Mouse (Mus musculus) heart, embryonic 11.5 days (tissue): ENCODE measurements around the gene Ccn5. TPM values are rescaled to one million over a fixed set of nuclear protein-coding genes. Genes with fewer than 3 reads are reported as not detected.

Source experiments
- ATAC-seq: fragments of 200-750 bp; cut with Nextera tagmentation; replicated peaks from 2 replicates; pipeline ENCODE4 v1.8.0; 2017; ENCODE audit warnings: moderate library complexity; ENCODE audit not compliant: insufficient number of reproducible peaks, low FRiP score, low TSS enrichment
- H3K27ac ChIP-seq: fragments of 300-500 bp; sonication (generic); 2 replicates; pipeline ENCODE4 v1.5.1; 2014; ENCODE audit warnings: mild to moderate bottlenecking, low read depth, low read length
- H3K27me3 ChIP-seq: fragments of 300-500 bp; sonication (generic); 2 replicates; pipeline ENCODE4 v1.6.1; 2014; ENCODE audit warnings: mild to moderate bottlenecking, low read length, mixed read lengths; ENCODE audit not compliant: control insufficient read depth, insufficient read depth
- H3K36me3 ChIP-seq: fragments of 300-500 bp; sonication (generic); 2 replicates; pipeline ENCODE4 v1.6.1; 2014; ENCODE audit warnings: mild to moderate bottlenecking, low read length, moderate library complexity, mixed read lengths; ENCODE audit not compliant: control insufficient read depth, insufficient read depth
- H3K4me1 ChIP-seq: fragments of 300-500 bp; sonication (generic); 2 replicates; pipeline ENCODE4 v1.6.1; 2014; ENCODE audit warnings: low read length; ENCODE audit not compliant: control insufficient read depth, insufficient read depth
- H3K4me2 ChIP-seq: fragments of 300-500 bp; sonication (generic); 2 replicates; pipeline ENCODE4 v1.6.1; 2014; ENCODE audit warnings: mild to moderate bottlenecking, moderate library complexity
- H3K4me3 ChIP-seq: fragments of 300-500 bp; sonication (generic); 2 replicates; pipeline ENCODE4 v1.5.1; 2014; ENCODE audit warnings: low read depth, low read length
- H3K9ac ChIP-seq: fragments of 300-500 bp; sonication (generic); 2 replicates; pipeline ENCODE4 v1.6.1; 2014; ENCODE audit warnings: mild to moderate bottlenecking, low read depth, low read length, moderate library complexity
- H3K9me3 ChIP-seq: fragments of 300-500 bp; sonication (generic); replicated peaks from 2 replicates; pipeline ENCODE4 v1.6.1; 2016; ENCODE audit warnings: low read length; ENCODE audit not compliant: control insufficient read depth
- WGBS: fragments of 180-500 bp; shearing (Covaris S2); extraction: QIAGEN DNeasy Blood & Tissue Kit; methylation state at CpG from one replicate; pipeline ENCODE4 v1.1.7; 2014; ENCODE audit not compliant: insufficient replicate concordance; 5-methylcytosine and 5-hydroxymethylcytosine counted together
- polyA plus RNA-seq: library from polyadenylated mRNA; unstranded; fragments of >200 nt; fragmentation: Nextera tagmentation; extraction: Ambion mirVana; gene quantifications from 2 replicates; pipeline ENCODE4 v1.2.1, GENCODE M21; 2014

The Ccn5 gene
- polyA plus RNA-seq, 1 experiment from 2014 or later: 0.14 TPM

DNA sequence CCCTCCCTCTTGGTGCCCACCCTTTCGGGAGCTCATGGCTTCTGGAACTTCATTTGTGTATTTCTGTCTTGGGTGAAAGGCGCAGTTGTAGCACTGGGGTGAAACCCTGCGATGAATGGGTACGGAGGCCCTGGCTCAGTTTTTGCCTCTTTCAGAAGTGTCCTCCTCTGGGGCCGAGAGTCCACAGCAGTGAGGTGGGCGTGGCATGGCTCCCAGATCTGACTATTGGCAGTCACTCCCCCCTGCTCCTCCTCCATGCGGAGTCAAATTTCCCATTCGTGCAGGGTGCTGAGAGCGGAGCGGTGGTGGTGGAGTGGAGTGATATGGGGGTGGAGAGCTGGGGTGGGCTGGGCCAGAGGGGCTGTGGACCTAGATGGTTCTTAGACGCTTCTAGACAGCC, 3.1 kb downstream of the Ccn5 start:
- Histone ChIP-seq H3K9me3 (no peaks in the 10 kb centered on the region), H3K4me1 (no peaks in the 10 kb centered on the region; the same call in 1 of the 2 replicates), H3K36me3 (no peaks in the 10 kb centered on the region), H3K4me2 (peak overlapping the region; percentile 54), H3K4me3 (no peak overlapping the region), H3K27me3 (no peaks in the 10 kb centered on the region), H3K9ac (no peak overlapping the region), H3K27ac (no peak overlapping the region)
- WGBS: 14% methylated on average over 11 of the region's 11 CpGs
- ATAC-seq: no peak

DNA sequence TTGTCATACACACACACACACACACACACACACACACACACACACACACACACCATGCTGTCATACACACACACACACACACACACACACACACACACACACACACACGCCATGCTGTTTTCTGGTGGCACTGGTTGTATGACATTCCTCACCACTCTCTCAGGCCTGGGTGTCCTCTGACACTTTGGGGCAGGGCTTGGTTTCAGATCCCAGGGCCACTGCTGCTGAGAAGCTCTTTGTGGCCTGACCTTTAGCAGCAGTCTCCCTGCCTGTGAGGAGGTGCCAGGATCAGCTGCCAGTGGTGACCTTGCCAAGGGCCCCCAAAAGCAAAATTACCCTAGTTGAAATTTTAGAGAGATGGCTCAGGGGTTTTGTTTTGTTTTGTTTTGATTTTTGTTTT, 5.2 kb downstream of the Ccn5 start:
- Histone ChIP-seq H3K4me2 (no peak overlapping the region), H3K27me3 (no peaks in the 10 kb centered on the region), H3K4me1 (no peaks in the 10 kb centered on the region; the same call in 1 of the 2 replicates), H3K9ac (no peak overlapping the region), H3K36me3 (no peaks in the 10 kb centered on the region), H3K4me3 (no peak overlapping the region), H3K27ac (no peak overlapping the region), H3K9me3 (no peaks in the 10 kb centered on the region)
- no peak for ATAC-seq
- WGBS: 60% methylated on average over 1 of the region's 1 CpGs

- H3K4me2 ChIP-seq: no peak overlapping the region
- H3K36me3 ChIP-seq: no peaks in the 10 kb centered on the region
- H3K4me1 ChIP-seq: no peaks in the 10 kb centered on the region; the same call in 1 of the 2 replicates
- ATAC-seq: no peak
- WGBS: 76% methylated on average over 5 of the region's 5 CpGs
- H3K27ac ChIP-seq: no peak overlapping the region
- H3K9me3 ChIP-seq: no peaks in the 10 kb centered on the region
- no peak overlapping the region for H3K4me3 ChIP-seq
- no peak overlapping the region for H3K9ac ChIP-seq
- no peaks in the 10 kb centered on the region for H3K27me3 ChIP-seq
Observed at GRCm38 (mm10) chr2:163826494-163826893, 5.8 kb downstream of the Ccn5 start.

DNA sequence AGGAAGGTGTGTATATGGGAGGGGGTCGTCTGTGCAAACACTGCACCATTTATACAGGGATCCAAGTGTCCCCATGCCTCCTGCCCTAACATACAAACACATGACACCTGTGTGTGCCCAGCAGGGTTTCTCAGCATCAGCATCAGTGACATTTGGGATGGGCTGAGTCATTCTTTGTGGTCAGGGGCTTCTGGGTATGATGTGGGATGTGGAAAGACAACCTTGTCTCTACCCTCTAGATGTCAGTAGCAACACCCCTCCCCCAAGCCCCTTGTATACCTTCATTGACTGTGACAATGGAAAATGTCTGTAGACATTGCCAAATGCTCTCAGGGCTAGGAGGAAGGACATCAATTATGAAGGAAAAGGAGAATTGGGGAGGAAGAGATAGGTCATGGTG, 10.5 kb downstream of the Ccn5 start:
- H3K9me3 ChIP-seq: no peaks in the 10 kb centered on the region
- 45% methylated on average over 1 of the region's 1 CpGs for WGBS
- no peak overlapping the region for H3K27ac ChIP-seq
- H3K27me3 ChIP-seq: no peaks in the 10 kb centered on the region
- no peak overlapping the region for H3K9ac ChIP-seq
- no peak overlapping the region for H3K4me2 ChIP-seq
- H3K4me1 ChIP-seq: no peaks in the 10 kb centered on the region
- no peaks in the 10 kb centered on the region for H3K36me3 ChIP-seq
- H3K4me3 ChIP-seq: no peak overlapping the region
- no peak for ATAC-seq

GRCm38 (mm10) chr2:163838043-163838442, 17.4 kb downstream of the Ccn5 start:
- H3K4me1 ChIP-seq: no peaks in the 10 kb centered on the region
- no peak for ATAC-seq
- 25% methylated on average over 9 of the region's 9 CpGs for WGBS

DNA sequence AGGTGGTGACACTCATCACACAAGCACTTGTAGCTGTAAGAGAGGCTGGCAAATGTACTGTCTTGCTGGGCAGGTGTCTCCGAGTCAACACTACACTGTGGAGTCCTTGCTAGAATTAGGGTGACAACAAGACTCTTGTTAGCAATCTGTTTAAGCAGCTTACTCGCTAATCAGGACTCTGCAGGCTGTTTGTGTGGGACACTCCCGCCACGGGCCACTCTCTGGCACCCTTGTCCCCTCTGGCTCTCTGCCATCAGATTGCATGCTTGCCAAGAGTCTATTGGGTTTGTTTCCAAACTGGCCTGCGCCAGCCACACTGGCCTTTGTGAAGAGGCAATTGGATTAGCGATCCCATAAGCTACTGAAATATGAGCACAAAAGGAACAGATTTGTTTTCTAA, 18.9 kb downstream of the Ccn5 start:
- H3K4me2 ChIP-seq: no peak overlapping the region
- H3K9ac ChIP-seq: no peak overlapping the region
- H3K4me1 ChIP-seq: no peaks in the 10 kb centered on the region
- no peak overlapping the region for H3K4me3 ChIP-seq
- H3K27ac ChIP-seq: no peak overlapping the region
- H3K27me3 ChIP-seq: 0 out of 2 replicates have a peak, but pooled peaks cover 3% of the 10 kb centered on the region
- no peaks in the 10 kb centered on the region for H3K9me3 ChIP-seq
- H3K36me3 ChIP-seq: no peaks in the 10 kb centered on the region
- no peak for ATAC-seq
- WGBS: 45% methylated on average over 6 of the region's 6 CpGs

More at GRCm38 (mm10) chr2:163838043-163838442, 17.4 kb downstream of the Ccn5 start:
- Histone ChIP-seq H3K9me3 (no peaks in the 10 kb centered on the region), H3K4me3 (no peak overlapping the region), H3K27ac (no peak overlapping the region), H3K27me3 (0 out of 2 replicates have a peak, but pooled peaks cover 3% of the 10 kb centered on the region), H3K4me2 (no peak overlapping the region), H3K9ac (no peak overlapping the region), H3K36me3 (no peaks in the 10 kb centered on the region)

- Histone ChIP-seq H3K9me3 (no peaks in the 10 kb centered on the region), H3K4me3 (no peak overlapping the region), H3K4me1 (no peaks in the 10 kb centered on the region), H3K9ac (no peak overlapping the region), H3K27me3 (0 out of 2 replicates have a peak, but pooled peaks cover 3% of the 10 kb centered on the region), H3K4me2 (no peak overlapping the region), H3K27ac (no peak overlapping the region), H3K36me3 (no peaks in the 10 kb centered on the region)
- WGBS: 64% methylated on average over 4 of the region's 4 CpGs
- ATAC-seq: no peak
Observed at GRCm38 (mm10) chr2:163842043-163842442, 21.4 kb downstream of the Ccn5 start.

DNA sequence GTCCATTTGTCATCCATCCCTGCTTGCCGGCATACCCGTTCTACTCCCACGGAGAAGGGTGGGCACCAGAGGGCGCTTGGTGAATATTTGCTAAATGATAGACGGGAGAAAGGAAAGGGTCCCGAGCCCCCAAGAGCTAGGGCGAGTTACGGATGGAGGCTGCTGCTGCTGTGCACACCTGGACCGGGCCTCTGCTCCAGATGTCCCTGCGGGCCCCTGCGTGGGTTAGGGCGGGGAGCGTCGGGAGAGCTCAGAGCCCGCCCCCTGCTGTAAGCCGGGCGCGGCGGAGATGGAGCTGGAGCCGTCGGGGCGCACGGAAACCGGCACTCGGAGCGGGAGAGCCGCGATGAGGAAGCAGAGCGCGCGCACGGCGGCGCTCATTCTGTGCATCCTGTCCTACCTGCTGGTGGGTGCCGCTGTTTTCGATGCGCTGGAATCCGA, 32.8 kb downstream of the Ccn5 start, which contains the start of gene Kcnk15:
Gene Kcnk15, plus strand, starts transcription at position 191 of the 441 bp plus-strand sequence.
- peaks cover 81% of the 10 kb centered on the region for H3K27me3 ChIP-seq
- no peak within 1 kb of the TSS for H3K27ac ChIP-seq
- peaks cover 2% of the 10 kb centered on the region; the same call in 1 of the 2 replicates for H3K4me1 ChIP-seq
- no peaks in the 10 kb centered on the region for H3K36me3 ChIP-seq
- H3K9ac ChIP-seq: no peak within 1 kb of the TSS
- 2% methylated on average over 38 of the region's 38 CpGs for WGBS
- no peak for ATAC-seq
- H3K4me3 ChIP-seq: peak within 1 kb of the TSS; percentile 33
- H3K9me3 ChIP-seq: no peaks in the 10 kb centered on the region
- peak within 1 kb of the TSS; percentile 52 for H3K4me2 ChIP-seq

DNA sequence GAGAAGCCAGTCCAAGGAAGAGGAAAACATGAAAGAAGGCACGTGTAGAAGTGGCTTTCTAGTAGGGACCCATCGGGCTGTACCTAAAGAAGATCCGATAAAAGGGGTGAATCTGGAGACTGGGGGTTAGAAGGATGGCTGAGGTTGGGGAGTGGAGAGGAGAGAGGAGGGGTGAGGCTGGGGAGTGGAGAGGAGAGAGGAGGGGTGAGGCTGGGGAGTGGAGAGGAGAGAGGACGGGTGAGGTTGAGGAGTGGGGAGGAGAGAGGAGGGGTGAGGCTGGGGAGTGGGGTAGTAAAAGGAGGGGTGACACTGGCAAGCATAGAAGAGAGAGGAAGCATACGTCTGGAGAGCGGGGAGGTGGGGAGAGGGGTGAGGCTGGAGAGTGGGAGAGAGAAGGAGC, 36.6 kb downstream of the Ccn5 start:
- Histone ChIP-seq H3K9ac (no peak overlapping the region), H3K36me3 (no peaks in the 10 kb centered on the region), H3K27me3 (peaks cover 73% of the 10 kb centered on the region), H3K9me3 (no peaks in the 10 kb centered on the region), H3K4me1 (peaks cover 2% of the 10 kb centered on the region; the same call in 1 of the 2 replicates), H3K4me2 (no peak overlapping the region), H3K27ac (no peak overlapping the region), H3K4me3 (no peak overlapping the region)
- WGBS: 72% methylated on average over 6 of the region's 6 CpGs
- no peak for ATAC-seq
